Mouse (Mus musculus) myocyte (in vitro differentiated cells): ENCODE measurements around the gene Yju2. TPM values are rescaled to one million over a fixed set of nuclear protein-coding genes. Genes with fewer than 3 reads are reported as not detected.
A peak's percentile ranks its signal among the peaks of the same experiment; 100 is the strongest.

Source experiments
- H3K27me3 ChIP-seq: one replicate; pipeline ENCODE4 v1.6.1; 2011; ENCODE audit not compliant: control insufficient read depth, insufficient read depth, insufficient read length
- H3K36me3 ChIP-seq: one replicate; pipeline ENCODE4 v1.6.1; 2011; ENCODE audit not compliant: control insufficient read depth, insufficient read depth
- H3K4me2 ChIP-seq: one replicate; pipeline ENCODE4 v1.6.1; 2011; ENCODE audit warnings: low read depth, control low read depth
- H3K4me3 ChIP-seq: one replicate; pipeline ENCODE4 v1.5.1; 2011; ENCODE audit warnings: mild to moderate bottlenecking, control low read depth, moderate library complexity
- H3K79me2 ChIP-seq: one replicate; pipeline ENCODE4 v1.6.1; 2011; ENCODE audit not compliant: control insufficient read depth, insufficient read depth
- H3ac ChIP-seq: one replicate; pipeline ENCODE4 v1.6.1; 2011; ENCODE audit not compliant: control insufficient read depth, insufficient read length
- CEBPB ChIP-seq: IDR thresholded peaks from 2 replicates; pipeline ENCODE4 v1.6.1; 2011; ENCODE audit warnings: mild to moderate bottlenecking, moderate library complexity; ENCODE audit not compliant: poor library complexity, insufficient read depth, severe bottlenecking
- E2F4 ChIP-seq: IDR thresholded peaks from one replicate; pipeline ENCODE4 v1.6.1; 2011; ENCODE audit warnings: mild to moderate bottlenecking, control low read depth, moderate library complexity; ENCODE audit not compliant: insufficient read depth
- MAX ChIP-seq: IDR thresholded peaks from one replicate; pipeline ENCODE4 v1.6.1; 2011; ENCODE audit warnings: low read depth, mild to moderate bottlenecking, control low read depth
- MYOD1 ChIP-seq, 3 experiments: IDR thresholded peaks; one replicate each; pipeline ENCODE4 v1.6.1; 2011; ENCODE audit warnings: control low read depth in 2 of 3, low read depth in 2 of 3, mild to moderate bottlenecking in 2 of 3, moderate library complexity in 1 of 3; ENCODE audit not compliant: insufficient read length in 2 of 3, control insufficient read depth in 1 of 3
- MYOG ChIP-seq, 3 experiments: IDR thresholded peaks; one replicate each; pipeline ENCODE4 v1.6.1; 2011; ENCODE audit warnings: control low read depth in 2 of 3, low read depth in 2 of 3, mild to moderate bottlenecking in 2 of 3; ENCODE audit not compliant: insufficient read length in 2 of 3, control insufficient read depth in 1 of 3, insufficient read depth in 1 of 3
- POLR2A ChIP-seq: IDR thresholded peaks from one replicate; pipeline ENCODE4 v1.6.1; 2011; ENCODE audit warnings: low read depth, mild to moderate bottlenecking, control low read depth, moderate library complexity; ENCODE audit not compliant: insufficient read length
- POLR2AphosphoS2 ChIP-seq: IDR thresholded peaks from one replicate; pipeline ENCODE4 v1.6.1; 2011; ENCODE audit warnings: low read depth, control low read depth; ENCODE audit not compliant: insufficient read length
- REST ChIP-seq: IDR thresholded peaks from one replicate; pipeline ENCODE4 v1.6.1; 2011; ENCODE audit warnings: mild to moderate bottlenecking, control low read depth, moderate library complexity; ENCODE audit not compliant: insufficient read depth, insufficient read length
- SRF ChIP-seq: IDR thresholded peaks from one replicate; pipeline ENCODE4 v1.6.1; 2011; ENCODE audit warnings: low read depth; ENCODE audit not compliant: control insufficient read depth, insufficient read length
- TCF12 ChIP-seq: IDR thresholded peaks from one replicate; pipeline ENCODE4 v1.6.1; 2011; ENCODE audit warnings: mild to moderate bottlenecking, control low read depth; ENCODE audit not compliant: poor library complexity, insufficient read depth, severe bottlenecking
- TCF3 ChIP-seq: IDR thresholded peaks from one replicate; pipeline ENCODE4 v1.6.1; 2011; ENCODE audit warnings: low read depth, control low read depth; ENCODE audit not compliant: insufficient read length
- USF1 ChIP-seq: IDR thresholded peaks from one replicate; pipeline ENCODE4 v1.6.1; 2011; ENCODE audit warnings: low read depth, mild to moderate bottlenecking, control low read depth, moderate library complexity
- polyA plus RNA-seq: library from polyadenylated mRNA; unstranded; fragments of >200 nt; fragmentation: generic; extraction: Trizol; gene quantifications from one replicate; pipeline ENCODE4 v1.2.1, GENCODE M21; 2012; ENCODE audit warnings: missing spikeins

Yju2 gene
- polyA plus RNA-seq, 1 experiment, result 9.3 TPM

DNA sequence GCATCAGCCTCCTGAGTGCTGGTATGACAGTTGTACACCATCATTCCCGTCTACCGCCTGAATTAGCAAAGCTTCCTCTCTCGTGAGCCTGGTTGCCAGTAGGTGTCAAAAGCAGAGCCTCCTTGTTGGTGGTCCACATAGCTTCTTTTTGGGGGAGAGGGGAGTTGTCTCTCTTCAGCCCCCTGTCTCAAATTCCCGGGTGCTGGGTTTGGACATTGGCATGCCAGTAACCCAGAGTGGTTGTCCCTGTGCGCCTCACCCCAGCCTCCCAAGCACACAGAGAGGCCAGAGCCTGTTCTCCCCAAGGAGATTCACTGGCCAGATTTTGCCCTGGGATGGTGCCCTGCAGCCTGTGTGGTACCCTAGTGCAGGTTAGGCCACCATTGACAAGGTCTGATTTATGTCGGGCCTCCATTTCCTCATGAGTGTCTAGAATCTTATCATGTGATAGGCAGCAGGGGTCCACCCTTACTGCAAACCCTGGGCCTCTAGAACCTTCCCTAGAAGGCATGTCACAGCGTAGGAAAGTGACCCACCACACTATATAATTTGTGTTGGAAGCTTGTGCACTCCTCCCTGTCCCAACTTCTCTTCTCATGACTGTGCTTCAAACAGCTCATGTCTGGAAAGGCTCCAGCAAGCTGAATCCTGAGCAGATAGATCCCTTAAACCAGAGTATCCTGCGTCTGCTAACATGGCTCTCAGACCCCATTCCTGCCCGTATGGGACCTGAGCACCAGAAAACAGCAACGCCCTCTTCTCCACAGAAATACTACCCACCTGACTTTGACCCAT is 1.2 kb downstream of the Yju2 start:
- H3K4me3 ChIP-seq, result peak overlapping the region; percentile 43
- peaks cover 7% of the 10 kb centered on the region for H3K79me2 ChIP-seq
- H3K4me2 ChIP-seq, result peak overlapping the region; percentile 94

GRCm38 (mm10) chr17:55960791-55961190 is 1.9 kb downstream of the Yju2 start:
- no peaks in the 10 kb centered on the region for H3K27me3 ChIP-seq
- H3K79me2 ChIP-seq, result peaks cover 7% of the 10 kb centered on the region
- no peak overlapping the region for H3ac ChIP-seq
- peaks cover 5% of the 10 kb centered on the region for H3K36me3 ChIP-seq
- H3K4me3 ChIP-seq, result no peak overlapping the region
- TF ChIP-seq SRF, result no peak
- no peak for TF ChIP-seq MYOG (IDR thresholded peaks at IDR 0.05; ENCODE audit: control insufficient read depth in 1 of 3, insufficient read depth in 1 of 3, insufficient read length in 2 of 3, low read depth in 2 of 3)
- TF ChIP-seq POLR2AphosphoS2, result no peak
- TF ChIP-seq USF1, result no peak
- TF ChIP-seq REST, result no peak
- TF ChIP-seq TCF3, result no peak
- no peak for TF ChIP-seq CEBPB
- no peak for TF ChIP-seq POLR2A
- no peak for TF ChIP-seq TCF12
- TF ChIP-seq MYOD1 (IDR thresholded peaks at IDR 0.05; ENCODE audit: control insufficient read depth in 1 of 3, insufficient read length in 2 of 3, low read depth in 2 of 3), result no peak
- no peak for TF ChIP-seq E2F4
- H3K4me2 ChIP-seq, result no peak overlapping the region

More for the DNA sequence above, 1.2 kb downstream of the Yju2 start:
- no peaks in the 10 kb centered on the region for H3K27me3 ChIP-seq
- peak overlapping the region; percentile 65 for H3ac ChIP-seq
- no peak for TF ChIP-seq REST
- TF ChIP-seq TCF12, result no peak
- no peak for TF ChIP-seq POLR2AphosphoS2
- TF ChIP-seq MYOD1 (IDR thresholded peaks at IDR 0.05; ENCODE audit: control insufficient read depth in 1 of 3, insufficient read length in 2 of 3, low read depth in 2 of 3), result no peak
- no peak for TF ChIP-seq SRF
- TF ChIP-seq E2F4, result no peak
- TF ChIP-seq MYOG (IDR thresholded peaks at IDR 0.05; ENCODE audit: control insufficient read depth in 1 of 3, insufficient read depth in 1 of 3, insufficient read length in 2 of 3, low read depth in 2 of 3), result no peak
- no peak for TF ChIP-seq MAX
- peaks cover 5% of the 10 kb centered on the region for H3K36me3 ChIP-seq

GRCm38 (mm10) chr17:55961631-55962030 is 2.7 kb downstream of the Yju2 start:
- peaks cover 5% of the 10 kb centered on the region for H3K36me3 ChIP-seq
- H3K27me3 ChIP-seq, result no peaks in the 10 kb centered on the region
- TF ChIP-seq USF1 (no peak), MYOD1 (IDR thresholded peaks at IDR 0.05; ENCODE audit: control insufficient read depth in 1 of 3, insufficient read length in 2 of 3, low read depth in 2 of 3) (no peak), SRF (no peak), CEBPB (no peak), TCF12 (no peak), MYOG (IDR thresholded peaks at IDR 0.05; ENCODE audit: control insufficient read depth in 1 of 3, insufficient read depth in 1 of 3, insufficient read length in 2 of 3, low read depth in 2 of 3) (no peak), E2F4 (no peak), REST (no peak), MAX (no peak), TCF3 (no peak), POLR2A (no peak), POLR2AphosphoS2 (no peak)

DNA sequence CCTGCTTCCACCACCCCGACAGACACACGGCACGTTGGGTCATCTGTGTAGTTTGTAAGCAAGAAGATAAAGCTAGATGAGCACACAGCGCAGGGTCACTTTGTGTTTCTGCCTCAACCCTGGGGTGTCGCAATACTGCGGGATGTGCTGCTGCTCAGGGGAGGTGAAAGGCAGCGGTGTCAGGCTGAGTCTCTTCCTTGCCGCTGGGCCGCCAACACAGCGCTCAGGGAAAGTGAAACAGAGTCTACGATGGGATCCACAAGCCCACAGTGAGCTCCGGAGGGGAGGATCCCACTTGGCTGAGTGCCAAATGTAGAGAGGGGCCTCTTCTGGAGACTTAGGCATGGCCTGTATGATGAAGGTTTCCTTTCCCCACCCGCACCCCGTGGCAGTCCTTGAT is 4.3 kb downstream of the Yju2 start:
- TF ChIP-seq TCF12 (no peak), MYOD1 (IDR thresholded peaks at IDR 0.05; ENCODE audit: control insufficient read depth in 1 of 3, insufficient read length in 2 of 3, low read depth in 2 of 3) (no peak), TCF3 (no peak), REST (no peak), USF1 (no peak)
- H3K36me3 ChIP-seq, result peaks cover 10% of the 10 kb centered on the region
- H3ac ChIP-seq, result no peak overlapping the region
- no peak overlapping the region for H3K4me3 ChIP-seq
- H3K4me2 ChIP-seq, result no peak overlapping the region
- H3K79me2 ChIP-seq, result peaks cover 7% of the 10 kb centered on the region
- H3K27me3 ChIP-seq, result no peaks in the 10 kb centered on the region

More at GRCm38 (mm10) chr17:55961631-55962030, 2.7 kb downstream of the Yju2 start:
- Histone ChIP-seq H3ac (no peak overlapping the region), H3K4me3 (no peak overlapping the region), H3K79me2 (peaks cover 7% of the 10 kb centered on the region), H3K4me2 (no peak overlapping the region)

GRCm38 (mm10) chr17:55964496-55964895 is 5.6 kb downstream of the Yju2 start:
- no peak for TF ChIP-seq POLR2A
- TF ChIP-seq USF1, result no peak
- no peak for TF ChIP-seq POLR2AphosphoS2
- TF ChIP-seq TCF12, result no peak
- no peak for TF ChIP-seq MYOD1 (IDR thresholded peaks at IDR 0.05; ENCODE audit: control insufficient read depth in 1 of 3, insufficient read length in 2 of 3, low read depth in 2 of 3)
- TF ChIP-seq TCF3, result no peak
- no peak for TF ChIP-seq CEBPB
- no peak for TF ChIP-seq SRF
- TF ChIP-seq MAX, result no peak
- TF ChIP-seq REST, result no peak
- TF ChIP-seq E2F4, result no peak
- no peak for TF ChIP-seq MYOG (IDR thresholded peaks at IDR 0.05; ENCODE audit: control insufficient read depth in 1 of 3, insufficient read depth in 1 of 3, insufficient read length in 2 of 3, low read depth in 2 of 3)
- Histone ChIP-seq H3K36me3 (peaks cover 10% of the 10 kb centered on the region), H3K79me2 (peaks cover 7% of the 10 kb centered on the region), H3ac (no peak overlapping the region), H3K27me3 (no peaks in the 10 kb centered on the region), H3K4me2 (no peak overlapping the region), H3K4me3 (no peak overlapping the region)
